Mouse (Mus musculus): Measurements from ENCODE around the gene Ubxn1. TPM values are rescaled to one million over a fixed set of nuclear protein-coding genes. Genes with fewer than 3 reads are reported as not detected.

Gene Ubxn1
- polyA plus RNA-seq, 1 experiment = 101 TPM

- no peak for DNase-seq
- Histone ChIP-seq H3K4me1 (ENCODE audit: control insufficient read depth, insufficient read depth, low read length) (peaks cover 5% of the 10 kb centered on the region), H3K4me3 (replicated peaks; ENCODE audit: extremely low read depth, low read depth, low read length) (no peak overlapping the region)
- TF ChIP-seq CTCF (IDR thresholded peaks at IDR 0.05; ENCODE audit: insufficient read depth, low read length) (no peak), POLR2A (IDR thresholded peaks at IDR 0.05; ENCODE audit: borderline replicate concordance, extremely low read depth, low read depth, low read length) (no peak)
- WGBS = 85% methylated on average over 3 of the region's 3 CpGs
Observed at GRCm38 (mm10) chr19:8919000-8919399, 47.7 kb downstream of the Ubxn1 start.

DNA sequence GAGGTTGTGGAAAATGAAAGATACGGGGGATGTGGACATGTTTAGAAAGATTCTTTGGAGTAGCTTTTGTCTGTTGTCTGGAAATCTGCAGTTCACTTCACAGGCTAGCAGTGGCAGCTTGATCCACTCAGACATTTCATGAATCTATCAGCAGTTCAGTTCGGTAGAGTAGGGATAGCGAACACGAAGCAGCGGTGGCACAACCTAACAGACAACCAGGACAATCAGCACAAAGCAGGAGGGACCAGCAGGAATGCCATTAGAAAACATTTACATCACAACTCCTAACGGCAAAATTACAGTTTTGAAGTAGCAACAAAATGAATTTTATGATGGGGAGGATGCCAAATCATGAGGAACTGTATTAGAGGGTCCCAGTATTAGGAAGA is 48.4 kb downstream of the Ubxn1 start:
- Histone ChIP-seq H3K4me3 (replicated peaks; ENCODE audit: extremely low read depth, low read depth, low read length) (no peak overlapping the region), H3K4me1 (ENCODE audit: control insufficient read depth, insufficient read depth, low read length) (peaks cover 5% of the 10 kb centered on the region)
- WGBS = 68% methylated on average over 6 of the region's 6 CpGs
- DNase-seq = no peak
- TF ChIP-seq POLR2A (IDR thresholded peaks at IDR 0.05; ENCODE audit: borderline replicate concordance, extremely low read depth, low read depth, low read length) (no peak), CTCF (IDR thresholded peaks at IDR 0.05; ENCODE audit: insufficient read depth, low read length) (no peak)

DNA sequence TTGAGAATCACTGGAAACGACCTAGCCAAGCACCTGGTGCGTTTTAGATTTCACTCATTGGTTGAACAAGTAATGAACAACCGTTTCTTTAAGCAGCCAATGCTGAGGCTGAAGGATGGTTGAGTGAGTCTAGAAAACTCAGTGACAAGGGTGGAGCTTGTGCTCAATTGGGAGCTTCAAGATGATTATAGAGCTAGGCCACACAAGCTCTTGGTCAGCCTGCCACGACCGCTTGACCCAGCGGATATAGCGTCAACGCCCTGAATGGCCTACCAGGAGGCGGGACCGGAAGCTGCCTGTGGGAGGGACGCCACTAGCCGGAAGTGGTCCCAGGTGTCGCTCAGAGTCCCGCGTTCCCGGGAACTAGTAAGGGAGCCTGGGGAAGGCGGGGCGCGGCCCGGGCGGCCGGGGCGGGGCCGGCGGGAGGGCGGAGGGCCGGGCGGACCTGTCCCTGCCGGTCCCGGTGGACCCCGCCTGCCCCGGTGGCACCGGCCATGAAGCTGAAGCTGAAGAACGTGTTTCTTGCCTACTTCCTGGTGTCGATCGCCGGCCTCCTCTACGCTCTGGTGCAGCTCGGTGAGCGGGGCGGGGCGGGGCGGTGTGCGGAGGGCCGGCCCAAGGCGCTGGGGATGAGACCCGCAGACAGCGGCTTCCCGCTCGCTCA is 48.9 kb downstream of the Ubxn1 start, which contains the start of gene B3gat3:
Gene B3gat3 (plus strand): TSS at position 302 of the 664 bp plus-strand sequence.
- peaks cover 5% of the 10 kb centered on the region for H3K4me1 ChIP-seq (ENCODE audit: control insufficient read depth, insufficient read depth, low read length)
- DNase-seq = peak; percentile 97
- peak within 1 kb of the TSS; percentile 79 for H3K4me3 ChIP-seq (replicated peaks; ENCODE audit: extremely low read depth, low read depth, low read length)
- 2% methylated on average over 50 of the region's 50 CpGs for WGBS
- TF ChIP-seq CTCF (IDR thresholded peaks at IDR 0.05; ENCODE audit: insufficient read depth, low read length) (no peak), POLR2A (IDR thresholded peaks at IDR 0.05; ENCODE audit: borderline replicate concordance, extremely low read depth, low read depth, low read length) (peak; percentile 96)

DNA sequence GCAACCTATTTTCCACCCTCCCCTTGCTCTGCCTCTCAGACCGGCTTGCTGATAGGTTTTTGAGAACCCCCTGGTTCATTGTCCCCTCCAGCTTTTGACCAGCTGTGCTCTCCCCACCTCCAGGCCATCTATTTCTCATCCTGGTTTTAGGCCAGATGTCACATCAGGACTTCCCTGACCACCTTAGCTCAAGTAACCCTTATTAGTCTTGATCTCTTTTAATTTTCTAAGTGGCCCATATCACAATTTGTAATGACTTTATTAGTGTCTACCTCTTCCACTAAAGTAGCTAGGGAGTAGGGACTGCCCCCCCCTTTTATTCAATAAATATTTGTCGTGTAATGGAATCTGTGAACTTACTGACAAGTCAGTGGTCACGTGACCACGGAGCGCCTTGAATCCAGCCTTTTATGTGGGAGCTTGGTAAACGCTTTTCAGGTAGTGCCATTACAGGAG is 49.6 kb downstream of the Ubxn1 start:
- 2% methylated on average over 6 of the region's 6 CpGs for WGBS
- TF ChIP-seq CTCF (IDR thresholded peaks at IDR 0.05; ENCODE audit: insufficient read depth, low read length) = no peak
- TF ChIP-seq POLR2A (IDR thresholded peaks at IDR 0.05; ENCODE audit: borderline replicate concordance, extremely low read depth, low read depth, low read length) = no peak
- no peak for DNase-seq
- peaks cover 5% of the 10 kb centered on the region for H3K4me1 ChIP-seq (ENCODE audit: control insufficient read depth, insufficient read depth, low read length)
- H3K4me3 ChIP-seq (replicated peaks; ENCODE audit: extremely low read depth, low read depth, low read length) = peak overlapping the region; percentile 79

GRCm38 (mm10) chr19:8921741-8922140 is 50.4 kb downstream of the Ubxn1 start:
- Histone ChIP-seq H3K4me3 (replicated peaks; ENCODE audit: extremely low read depth, low read depth, low read length) (no peak overlapping the region), H3K4me1 (ENCODE audit: control insufficient read depth, insufficient read depth, low read length) (peaks cover 5% of the 10 kb centered on the region)
- TF ChIP-seq POLR2A (IDR thresholded peaks at IDR 0.05; ENCODE audit: borderline replicate concordance, extremely low read depth, low read depth, low read length) = no peak
- no peak for TF ChIP-seq CTCF (IDR thresholded peaks at IDR 0.05; ENCODE audit: insufficient read depth, low read length)
- DNase-seq = no peak
- 70% methylated on average over 9 of the region's 9 CpGs for WGBS

Other genes starting within 250 kb of the Ubxn1 start
- gene Chrm1, start 207.7 kb upstream of the Ubxn1 start, polyA plus RNA-seq (2012; rRNA removed) = 0.89 and 1.7 TPM in 2 replicates
- 263 and 265 TPM in 2 replicates for gene Slc3a2, start 148.1 kb upstream of the Ubxn1 start, polyA plus RNA-seq (2012; rRNA removed)
- 19.5 and 21.3 TPM in 2 replicates for gene Wdr74, start 135.7 kb upstream of the Ubxn1 start, polyA plus RNA-seq (2012; rRNA removed)
- gene 1700092M07Rik, start 130.8 kb upstream of the Ubxn1 start, polyA plus RNA-seq (2012; rRNA removed) = not detected in 2 replicates
- gene Stx5a, start 130.1 kb upstream of the Ubxn1 start, polyA plus RNA-seq (2012; rRNA removed) = 79.0 and 88.0 TPM in 2 replicates
- 61.4 and 85.3 TPM in 2 replicates for gene Nxf1, start 114.4 kb upstream of the Ubxn1 start, polyA plus RNA-seq (2012; rRNA removed)
- 188 and 217 TPM in 2 replicates for gene Tmem223, start 100.5 kb upstream of the Ubxn1 start, polyA plus RNA-seq (2012; rRNA removed)
- gene Tmem179b, start 97.0 kb upstream of the Ubxn1 start, polyA plus RNA-seq (2012; rRNA removed) = 88.7 and 103 TPM in 2 replicates
- gene Taf6l, start 85.1 kb upstream of the Ubxn1 start, polyA plus RNA-seq (2012; rRNA removed) = 8.6 and 9.0 TPM in 2 replicates
- gene Polr2g, start 72.9 kb upstream of the Ubxn1 start, polyA plus RNA-seq (2012; rRNA removed) = 26.2 and 42.5 TPM in 2 replicates
- gene Zbtb3, start 68.9 kb upstream of the Ubxn1 start, polyA plus RNA-seq (2012; rRNA removed) = 1.9 and 2.3 TPM in 2 replicates
- 8.5 and 12.8 TPM in 2 replicates for gene Ttc9c, start 52.2 kb upstream of the Ubxn1 start, polyA plus RNA-seq (2012; rRNA removed)
- gene Hnrnpul2, start 51.5 kb upstream of the Ubxn1 start, polyA plus RNA-seq (2012; rRNA removed) = 25.4 and 28.0 TPM in 2 replicates
- gene AC129217.1, start 41.7 kb upstream of the Ubxn1 start, polyA plus RNA-seq (2012; rRNA removed) = not detected in 2 replicates
- 140 and 164 TPM in 2 replicates for gene Bscl2, start 34.0 kb upstream of the Ubxn1 start, polyA plus RNA-seq (2012; rRNA removed)
- 0.11 and 0.19 TPM in 2 replicates for gene Gng3, start 32.3 kb upstream of the Ubxn1 start, polyA plus RNA-seq (2012; rRNA removed)
- gene Lrrn4cl, start 20.7 kb upstream of the Ubxn1 start, polyA plus RNA-seq (2012; rRNA removed) = 2.1 and 3.4 TPM in 2 replicates
- 26.2 and 37.6 TPM in 2 replicates for gene Uqcc3, start 9.4 kb downstream of the Ubxn1 start, polyA plus RNA-seq (2012; rRNA removed)
- 0.58 and 1.7 TPM in 2 replicates for gene Lbhd1, start 12.2 kb downstream of the Ubxn1 start, polyA plus RNA-seq (2012; rRNA removed)
- gene Gm49403, start 12.4 kb downstream of the Ubxn1 start, polyA plus RNA-seq (2012; rRNA removed) = not detected in 2 replicates
- gene 1810009A15Rik, start 17.4 kb downstream of the Ubxn1 start, polyA plus RNA-seq (2012; rRNA removed) = 11.8 and 15.4 TPM in 2 replicates
- gene Gm49416, start 17.4 kb downstream of the Ubxn1 start, polyA plus RNA-seq (2012; rRNA removed) = not detected in 2 replicates
- gene Ints5, start 21.5 kb downstream of the Ubxn1 start, polyA plus RNA-seq (2012; rRNA removed) = 18.5 and 22.2 TPM in 2 replicates
- 83.8 and 124 TPM in 2 replicates for gene Ganab, start 26.6 kb downstream of the Ubxn1 start, polyA plus RNA-seq (2012; rRNA removed)
- gene B3gat3, start 48.9 kb downstream of the Ubxn1 start, polyA plus RNA-seq (2012; rRNA removed) = 92.3 and 107 TPM in 2 replicates
- gene Rom1, start 57.9 kb downstream of the Ubxn1 start, polyA plus RNA-seq (2012; rRNA removed) = 11.3 and 14.1 TPM in 2 replicates
- 50.5 and 65.5 TPM in 2 replicates for gene Eml3, start 58.1 kb downstream of the Ubxn1 start, polyA plus RNA-seq (2012; rRNA removed)
- gene Mta2, start 70.4 kb downstream of the Ubxn1 start, polyA plus RNA-seq (2012; rRNA removed) = 20.0 and 26.9 TPM in 2 replicates
- 14.9 and 17.9 TPM in 2 replicates for gene Tut1, start 82.4 kb downstream of the Ubxn1 start, polyA plus RNA-seq (2012; rRNA removed)
- 121 and 206 TPM in 2 replicates for gene Eef1g, start 95.5 kb downstream of the Ubxn1 start, polyA plus RNA-seq (2012; rRNA removed)
- 56.3 and 84.7 TPM in 2 replicates for gene Ahnak, start 117.8 kb downstream of the Ubxn1 start, polyA plus RNA-seq (2012; rRNA removed)
- 138,577 and 142,361 TPM in 2 replicates for gene Scgb1a1, start 216.5 kb downstream of the Ubxn1 start, polyA plus RNA-seq (2012; rRNA removed)

Measured in lung, adult 2 months (tissue).